Mouse (Mus musculus): ENCODE data around the gene Cd101.

- TF ChIP-seq CTCF (conservative IDR thresholded peaks at IDR 0.05; ENCODE audit: low read length) (no peak), NANOG (IDR thresholded peaks at IDR 0.05; ENCODE audit: borderline replicate concordance, low read length) (no peak), POU5F1 (IDR thresholded peaks at IDR 0.05; ENCODE audit: borderline replicate concordance, low read length) (no peak)
Observed at GRCm38 (mm10) chr3:101031456-101032142, 2.2 kb upstream of the Cd101 start.

All from E14TG2a.4 (cell line).